Mouse (Mus musculus) spleen, embryonic (tissue): Measurements from ENCODE around the gene Gm49373.

Source experiments
- CTCF ChIA-PET: fragments of 350-600 bp; sonication (Branson Sonifier 250); formaldehyde crosslinking; loops from one replicate; lab custom pipeline; 2022; lab: Charles Lee

Gene Gm49373

GRCm38 (mm10) chr9:21073044-21073840 is at the start of gene Gm49373, which contains the start of gene Fdx1l:
Gene Gm49373 (minus strand): TSS chr9:21073096.
Gene Fdx1l (minus strand): TSS chr9:21073614.
- CTCF ChIA-PET, result interaction anchor here (0.6 kb wide), 3 partner anchors 35 to 46 kb away, joined by 3 to 16 read pairs (median 3); no protein-coding TSS in a partner anchor

DNA sequence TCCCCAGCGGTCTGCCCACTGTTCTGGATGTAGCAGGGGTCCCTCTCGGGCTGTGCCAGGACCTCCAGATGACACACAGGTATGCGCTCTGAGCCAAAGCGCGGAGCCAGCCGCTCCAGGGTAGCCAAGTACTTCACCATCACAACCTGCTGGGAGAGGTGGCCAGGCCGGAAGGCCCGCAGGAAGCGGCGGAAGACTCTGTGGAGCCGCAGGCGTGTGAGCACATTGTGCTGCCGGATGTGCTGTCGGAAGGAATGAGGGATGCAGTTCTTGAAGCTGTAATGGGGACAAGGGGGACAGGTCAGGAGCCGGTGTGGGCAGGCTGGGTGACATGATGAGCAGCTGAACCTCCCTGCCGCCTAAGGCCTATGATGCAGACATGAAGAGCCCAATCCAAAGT is 48.6 kb upstream of the Gm49373 start:
- CTCF ChIA-PET, result no interaction called here

GRCm38 (mm10) chr9:21117073-21117472 is 44.2 kb upstream of the Gm49373 start:
- CTCF ChIA-PET, result no interaction called here

DNA sequence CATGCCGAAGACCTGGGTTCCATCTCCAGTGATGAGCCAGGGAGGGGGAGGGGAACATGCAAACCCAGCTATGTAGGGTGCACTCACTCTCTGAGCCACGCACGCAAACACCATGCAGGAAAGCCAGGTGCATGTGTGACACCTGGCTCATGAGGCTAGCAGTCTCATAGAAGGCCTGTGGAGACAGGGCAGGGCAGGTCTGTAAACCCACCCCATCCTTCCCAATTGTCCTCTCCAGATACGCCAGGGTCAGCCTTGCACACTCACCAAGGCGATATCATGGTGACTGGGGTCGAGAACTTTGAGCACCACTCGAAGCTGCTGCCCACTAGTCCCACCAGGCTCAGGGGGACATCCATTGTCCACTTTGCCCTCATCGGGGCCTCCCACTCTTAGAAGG is 42.2 kb upstream of the Gm49373 start:
- CTCF ChIA-PET, result no interaction called here

DNA sequence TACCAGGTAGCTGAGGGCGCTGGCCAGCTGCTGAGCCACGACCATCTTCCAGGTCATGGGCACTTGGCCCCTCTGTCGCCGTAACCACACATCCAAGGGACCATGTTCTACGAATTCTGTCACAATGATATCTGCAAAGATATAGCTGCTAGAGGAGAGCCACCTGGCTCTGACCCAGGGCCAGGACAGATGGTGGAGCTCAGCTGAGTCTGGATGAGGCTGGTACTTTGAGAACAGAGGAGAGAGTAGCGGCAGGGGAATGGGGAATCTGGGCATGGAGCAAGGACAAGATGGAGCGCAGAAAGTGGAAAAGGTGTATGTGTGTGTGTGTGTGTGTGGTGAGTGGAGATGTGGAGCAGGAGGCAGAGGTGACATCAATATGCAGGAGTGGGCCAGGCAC is 41.3 kb upstream of the Gm49373 start:
- CTCF ChIA-PET, result no interaction called here

DNA sequence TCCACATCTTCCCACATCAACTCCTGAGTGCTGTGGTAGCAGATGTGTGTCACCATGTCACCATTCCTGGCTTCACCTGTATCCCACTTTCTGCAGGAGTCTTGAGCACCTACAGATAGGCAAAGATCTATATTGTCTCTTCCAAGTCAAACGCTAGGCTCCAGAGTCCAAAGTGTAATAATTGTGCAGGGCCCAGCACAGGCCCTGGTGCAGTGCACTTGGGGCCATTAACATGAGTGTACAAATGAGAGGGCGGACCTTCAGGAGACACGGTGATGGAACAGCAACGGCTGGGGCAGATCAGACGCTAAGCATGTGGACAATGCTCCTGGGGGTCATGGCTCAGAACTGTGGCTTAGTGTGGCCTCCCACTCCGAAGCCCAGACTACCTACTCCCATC is 40.9 kb upstream of the Gm49373 start:
- CTCF ChIA-PET, result no interaction called here

DNA sequence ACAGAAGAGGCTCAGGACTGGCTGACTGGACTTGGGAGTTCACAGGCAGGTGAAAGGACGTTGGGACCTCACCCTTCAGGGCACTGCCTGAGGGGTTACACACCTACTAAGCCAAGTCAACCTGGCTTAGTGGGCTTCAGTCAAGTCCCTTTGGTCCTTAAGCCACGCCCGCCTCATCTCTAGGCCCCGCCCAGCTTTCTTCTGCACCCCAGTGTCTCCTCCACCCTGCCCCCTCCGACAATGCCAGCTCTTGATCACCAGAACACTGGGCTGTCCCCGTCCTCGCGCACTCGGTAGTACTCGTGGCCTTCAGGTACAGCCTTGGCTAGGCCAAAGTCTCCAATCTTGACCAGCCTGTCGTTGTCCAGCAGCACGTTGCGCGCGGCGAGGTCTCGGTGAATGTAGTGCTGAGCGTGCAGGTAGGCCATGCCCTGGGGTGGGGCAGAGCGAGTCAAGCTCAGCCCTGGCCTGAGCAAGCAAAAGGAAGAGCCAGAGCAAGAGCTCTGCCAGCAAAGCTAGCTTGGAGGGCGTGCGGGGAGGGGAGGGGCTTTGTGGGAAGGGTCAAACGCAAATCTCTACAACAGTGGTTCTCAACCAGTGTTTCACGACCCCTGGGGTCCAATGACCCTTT is 34.8 kb upstream of the Gm49373 start:
- CTCF ChIA-PET, result no interaction called here

DNA sequence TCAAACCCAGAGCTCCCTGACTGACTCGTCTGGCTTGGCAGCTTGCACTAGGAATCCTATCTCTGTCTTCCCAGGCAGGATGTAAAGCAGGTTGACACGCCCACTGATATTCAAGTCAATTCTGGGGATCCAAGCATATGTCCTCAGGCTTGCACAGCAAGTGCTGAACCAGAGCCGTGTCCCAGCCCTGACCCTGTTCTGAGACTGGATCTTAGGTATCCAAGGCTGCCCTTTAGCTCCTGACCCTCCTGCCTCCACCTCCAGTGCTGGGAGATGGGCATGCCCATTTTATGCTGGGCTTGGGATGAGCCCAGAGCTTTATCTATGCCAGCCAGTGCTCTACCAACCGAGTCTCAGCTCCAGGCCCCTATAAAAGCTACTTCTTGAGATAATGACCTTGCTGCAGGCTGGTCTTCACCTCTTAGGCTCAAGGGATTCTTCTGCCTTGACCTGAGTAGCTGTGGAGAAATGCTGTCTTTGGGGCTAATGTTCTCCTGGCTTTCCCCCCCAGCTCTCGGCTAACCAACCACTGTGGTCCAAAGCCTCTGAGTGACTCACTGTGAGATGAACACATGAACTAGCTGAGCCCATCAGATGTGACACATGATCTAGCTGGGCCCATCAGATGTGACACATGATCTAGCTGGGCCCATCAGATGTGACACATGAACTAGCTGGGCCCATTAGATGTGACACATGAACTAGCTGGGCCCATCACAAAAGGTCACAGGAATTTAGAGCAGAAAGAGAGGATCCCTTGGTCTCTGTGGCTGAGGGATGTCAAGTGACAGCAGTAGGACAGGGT is 33.1 kb upstream of the Gm49373 start:
- CTCF ChIA-PET, result no interaction called here

DNA sequence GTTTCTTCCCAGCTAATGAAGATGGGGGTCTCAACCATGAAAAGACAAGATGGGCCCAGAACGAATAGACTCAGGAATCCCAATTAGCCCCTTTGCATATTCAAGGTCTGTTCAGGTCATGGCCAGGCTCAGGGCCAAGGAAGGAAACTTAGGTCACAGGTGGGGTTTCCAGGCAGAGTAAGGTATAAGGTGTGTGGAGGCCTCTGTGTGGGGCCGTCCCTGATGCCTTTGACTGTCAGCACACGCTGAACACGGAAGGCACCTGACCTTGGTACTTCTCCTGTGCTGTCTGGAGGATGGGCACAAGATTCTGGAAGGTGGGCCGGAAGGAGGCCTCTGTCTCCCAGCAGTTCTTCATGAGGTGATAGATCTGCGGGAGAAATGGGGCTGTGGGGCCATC is 31.9 kb upstream of the Gm49373 start:
- CTCF ChIA-PET, result no interaction called here

- CTCF ChIA-PET, result no interaction called here
Observed at GRCm38 (mm10) chr9:21102076-21102475, 29.2 kb upstream of the Gm49373 start.

GRCm38 (mm10) chr9:21100447-21101161 is 27.7 kb upstream of the Gm49373 start:
- CTCF ChIA-PET, result interaction anchor here (0.5 to 0.7 kb wide), 3 partner anchors 65 to 461 kb away, joined by 3 to 7 read pairs (median 6); no protein-coding TSS in a partner anchor

DNA sequence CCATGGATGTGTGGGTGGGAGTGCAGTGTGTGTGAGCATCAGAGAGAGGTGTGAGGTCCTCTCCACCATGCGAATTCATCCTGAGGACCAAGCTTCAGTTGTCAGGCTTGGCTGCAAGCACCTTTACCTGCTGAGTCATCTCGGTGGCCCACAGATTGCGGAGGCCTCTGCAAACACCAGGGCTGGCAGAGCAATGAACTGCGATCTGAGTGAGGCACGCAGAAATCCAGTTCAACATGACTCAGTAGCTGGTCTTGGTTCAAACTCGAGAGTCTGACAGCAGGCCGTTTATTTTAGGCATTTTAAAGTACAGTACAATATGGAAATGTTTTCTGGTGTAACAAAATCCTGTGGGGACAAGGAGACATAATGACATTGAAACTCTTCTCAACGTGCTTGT is 24.9 kb upstream of the Gm49373 start:
- CTCF ChIA-PET, result no interaction called here

- CTCF ChIA-PET, result no interaction called here
Observed at GRCm38 (mm10) chr9:21095958-21096357, 23.1 kb upstream of the Gm49373 start.

GRCm38 (mm10) chr9:21093423-21093822 is 20.5 kb upstream of the Gm49373 start:
- CTCF ChIA-PET, result no interaction called here

DNA sequence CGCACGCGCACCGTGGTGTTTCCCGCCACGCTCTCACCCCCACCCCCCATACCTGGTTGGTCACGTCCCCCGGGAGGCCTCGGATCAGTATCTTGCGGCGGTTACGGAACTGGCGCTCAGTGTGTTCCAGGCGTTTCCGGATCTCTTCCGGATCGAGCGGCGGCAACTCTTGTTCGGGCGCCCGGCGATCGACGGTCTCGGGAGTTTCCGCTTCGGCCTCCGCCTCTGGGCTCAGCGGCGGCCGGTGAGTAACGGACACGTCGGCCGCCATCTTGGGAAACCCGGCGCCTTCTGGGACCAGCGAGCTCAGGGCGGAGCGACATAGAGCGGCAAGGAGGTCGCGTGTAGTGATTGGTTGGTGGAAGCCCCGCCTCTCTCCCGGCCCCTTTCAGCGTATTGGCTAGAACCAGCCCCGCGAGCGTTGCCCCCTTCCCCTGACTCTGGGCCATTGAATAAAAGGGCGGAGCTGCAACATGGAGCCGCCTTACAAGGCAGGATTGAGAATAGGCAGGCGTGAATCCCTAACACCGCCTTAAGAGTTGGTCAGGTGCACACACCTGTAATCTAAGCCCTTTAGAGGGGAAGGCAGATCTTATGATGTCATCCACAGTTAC is 18.9 kb upstream of the Gm49373 start, which contains the start of the genes Gm38431 and Raver1:
Gene Gm38431, minus strand, starts transcription at position 291 of the 614 bp plus-strand sequence.
Gene Raver1, minus strand, starts transcription at position 302 of the 614 bp plus-strand sequence.
- CTCF ChIA-PET, result no interaction called here

DNA sequence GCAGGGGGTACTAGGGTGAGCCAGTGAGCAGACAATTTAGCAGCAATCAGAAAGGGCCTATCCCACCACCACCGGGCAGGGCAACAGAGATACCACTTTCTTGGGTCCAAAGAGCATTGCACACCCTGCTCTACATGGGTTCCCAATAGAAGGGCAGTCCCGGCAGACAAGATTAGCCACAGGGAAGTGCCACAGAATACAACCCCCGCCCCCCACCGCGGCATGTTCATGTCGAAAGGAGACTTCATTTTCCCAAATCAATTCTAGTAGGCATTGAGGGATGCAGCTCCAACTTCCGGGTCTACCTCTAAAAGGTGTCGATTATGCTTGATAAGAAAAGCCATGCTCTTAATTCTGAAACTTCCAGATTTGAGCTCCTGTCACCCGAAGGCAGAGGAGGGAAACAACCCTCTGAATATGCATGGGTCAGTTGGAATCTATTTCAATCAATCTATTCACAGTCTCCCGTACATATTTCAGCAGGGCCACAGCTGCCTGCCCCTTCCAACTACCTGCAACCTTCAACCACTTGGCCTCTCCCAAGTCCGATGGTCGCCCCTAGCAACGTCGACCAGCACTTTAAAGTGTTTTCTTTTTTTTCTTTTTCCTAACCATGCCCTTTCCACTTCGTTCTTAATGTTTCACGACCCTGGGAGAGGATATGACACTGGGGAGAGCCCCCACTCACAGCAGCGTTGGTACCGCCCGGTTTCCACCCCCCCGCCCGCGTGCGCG is 18.2 kb upstream of the Gm49373 start:
- CTCF ChIA-PET, result no interaction called here

DNA sequence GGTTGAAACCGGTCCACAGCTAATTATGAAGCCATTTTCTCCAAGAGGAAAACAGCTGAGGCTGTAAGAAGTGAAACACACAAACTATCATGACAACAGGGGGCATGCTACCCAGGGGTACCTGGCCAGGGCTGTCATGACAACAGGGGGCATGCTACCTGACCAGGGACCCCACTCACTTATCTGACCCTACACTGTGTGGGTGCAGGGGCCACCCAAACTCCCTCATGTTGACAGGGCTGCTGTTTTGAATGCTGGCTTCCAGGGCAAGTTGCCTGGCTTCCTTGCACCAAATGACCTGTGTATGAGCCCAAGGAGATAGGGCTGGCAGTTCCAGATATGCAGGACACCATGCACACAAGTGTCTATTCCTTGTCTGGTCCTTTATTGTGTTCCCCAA is 17.6 kb upstream of the Gm49373 start:
- CTCF ChIA-PET, result no interaction called here

DNA sequence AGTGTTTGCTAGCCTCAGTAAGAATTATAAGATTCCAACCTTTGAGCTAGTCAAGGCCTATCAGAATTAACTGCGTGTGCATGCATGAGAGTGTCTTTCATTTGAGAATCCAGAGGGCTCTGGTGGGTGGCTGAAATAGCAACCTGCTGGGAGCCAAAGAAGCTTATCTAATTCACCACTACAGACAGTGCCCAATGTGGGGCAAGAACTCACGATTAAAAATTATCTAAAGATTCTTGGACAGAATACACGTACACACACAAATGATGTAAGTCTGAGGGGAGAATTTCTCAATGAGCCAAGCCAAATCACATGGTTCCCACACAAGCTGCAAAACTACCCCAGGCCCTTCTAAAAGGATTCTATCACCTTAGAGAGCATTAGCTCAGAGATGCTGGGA is 10.4 kb upstream of the Gm49373 start:
- CTCF ChIA-PET, result no interaction called here

GRCm38 (mm10) chr9:21081127-21081526 is 8.2 kb upstream of the Gm49373 start:
- CTCF ChIA-PET, result no interaction called here

DNA sequence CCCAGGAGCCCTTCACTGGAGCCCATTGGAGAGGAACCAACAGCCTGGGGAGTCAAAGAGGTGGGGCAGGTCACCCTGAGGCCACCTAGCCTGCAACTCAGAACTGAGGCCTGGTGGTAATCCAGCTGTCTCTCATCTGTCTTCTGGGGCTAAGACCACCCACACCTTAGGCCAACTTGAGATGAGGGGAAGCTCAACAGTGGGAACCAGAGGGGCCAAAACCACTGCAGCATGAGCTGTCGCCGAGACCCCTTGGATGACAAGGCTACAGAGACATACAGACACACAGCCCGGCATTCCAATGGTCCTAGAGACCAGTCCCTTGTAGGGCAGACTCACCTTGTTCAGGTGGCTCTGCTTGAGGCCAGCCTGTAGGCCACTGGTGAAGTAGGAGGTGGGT is 2.7 kb upstream of the Gm49373 start:
- CTCF ChIA-PET, result no interaction called here
